Mouse (Mus musculus) retina, adult 2 months (tissue): ENCODE results near the gene Rec114.
A peak's percentile ranks its signal among the peaks of the same experiment; 100 is the strongest.

Experiments
- DNase-seq: peaks from one replicate; pipeline ENCODE4 v3.0.0-alpha.2; 2012; ENCODE audit warnings: low read depth, low spot score

Gene Rec114

DNA sequence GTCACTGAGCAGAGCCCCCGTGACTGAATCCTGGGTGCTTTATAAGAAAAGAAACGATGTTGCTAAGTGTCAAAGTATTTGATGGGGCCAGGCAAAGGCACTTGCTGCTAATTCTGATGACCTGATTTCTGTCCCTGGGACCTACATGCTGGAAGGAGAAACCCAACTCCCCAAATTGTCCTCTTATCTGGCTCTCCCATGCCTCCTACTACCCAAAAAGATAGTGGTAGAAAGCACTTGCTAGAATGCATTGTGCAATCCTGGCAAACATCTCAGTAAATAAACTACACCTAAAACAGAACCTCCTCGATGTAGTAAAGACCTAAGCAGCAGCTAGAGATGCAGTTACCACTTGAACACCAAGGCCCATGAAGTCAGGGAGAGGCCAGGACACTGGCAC lies 81.0 kb downstream of the Rec114 start:
- no peak for DNase-seq

DNA sequence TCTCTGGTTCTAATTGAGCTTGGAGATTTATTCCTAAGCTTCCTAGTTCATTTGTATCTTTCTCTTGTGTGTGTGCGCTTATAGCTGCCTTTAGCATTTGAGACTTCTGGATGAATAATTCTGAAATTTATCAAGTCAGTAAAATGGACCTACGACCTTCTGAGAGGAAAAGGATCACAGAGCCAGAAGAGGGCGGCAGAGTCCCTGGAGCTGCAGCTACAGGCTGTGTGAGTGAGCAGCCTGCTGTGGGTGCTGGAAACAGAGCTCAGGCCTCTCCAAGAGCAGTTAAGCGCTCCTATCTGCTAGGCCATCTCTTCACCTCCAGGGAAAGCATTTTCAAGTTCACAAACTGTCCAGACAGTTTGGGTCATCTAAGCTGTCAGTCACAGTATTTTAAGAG lies 81.8 kb downstream of the Rec114 start:
- no peak for DNase-seq

DNA sequence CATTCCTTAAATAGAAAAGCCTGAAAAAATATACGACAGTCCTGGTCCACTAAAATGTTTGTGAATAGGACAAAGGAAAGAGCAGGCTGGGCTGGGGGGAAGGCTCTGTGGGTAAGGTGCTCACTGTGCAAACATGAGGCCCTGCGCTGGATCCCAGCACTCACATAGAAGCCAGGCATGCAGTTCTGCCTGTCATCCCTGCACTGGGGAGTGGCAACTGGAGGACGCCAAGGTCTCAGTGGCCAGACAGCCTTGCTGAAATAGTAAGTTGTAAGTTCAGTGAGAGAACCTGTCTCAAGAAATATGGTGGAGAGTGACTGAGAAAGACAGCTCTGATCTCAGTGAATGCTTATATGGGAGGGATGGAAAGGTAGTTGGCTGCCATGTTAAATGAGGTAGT lies 83.1 kb downstream of the Rec114 start:
- DNase-seq, result no peak

DNA sequence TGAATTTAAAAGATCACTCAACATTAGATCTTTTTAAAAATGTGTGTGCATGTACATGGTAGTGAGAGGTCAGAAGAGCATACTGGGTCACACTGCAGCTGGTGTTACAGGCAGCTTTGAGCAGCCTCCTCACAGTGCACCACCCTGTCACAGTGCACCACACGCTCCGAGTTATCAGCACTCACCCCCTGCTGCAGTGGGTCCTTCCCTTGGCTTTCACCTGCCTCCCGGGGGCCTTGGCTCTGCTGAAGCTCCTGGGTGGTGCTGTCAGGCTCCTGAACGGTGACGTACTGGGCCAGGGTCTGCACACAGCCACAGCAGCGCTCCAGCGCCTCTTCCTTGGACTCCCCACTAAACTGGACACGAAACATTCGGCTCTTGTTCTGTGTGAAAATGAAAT lies 83.8 kb downstream of the Rec114 start:
- no peak for DNase-seq

DNA sequence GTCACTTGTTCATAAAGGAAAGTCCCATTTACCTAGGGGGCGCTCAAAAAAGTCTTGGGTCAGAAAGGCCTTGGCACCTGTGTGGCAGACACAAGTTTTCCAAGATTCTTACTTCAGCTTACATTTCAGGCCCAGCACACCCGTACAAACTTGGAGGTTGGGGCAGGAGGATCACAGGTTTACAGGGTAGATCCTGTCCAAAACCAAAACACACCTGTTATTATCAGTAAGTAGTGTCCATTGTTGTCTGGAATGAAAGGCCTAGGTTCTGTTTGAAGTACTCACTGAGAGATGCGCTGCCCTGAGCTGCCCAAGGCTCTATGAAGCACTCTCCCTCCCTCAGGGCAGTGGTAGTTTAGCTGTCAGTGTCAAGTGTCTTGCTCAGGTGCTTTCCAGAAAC lies 84.4 kb downstream of the Rec114 start:
- DNase-seq, result no peak

DNA sequence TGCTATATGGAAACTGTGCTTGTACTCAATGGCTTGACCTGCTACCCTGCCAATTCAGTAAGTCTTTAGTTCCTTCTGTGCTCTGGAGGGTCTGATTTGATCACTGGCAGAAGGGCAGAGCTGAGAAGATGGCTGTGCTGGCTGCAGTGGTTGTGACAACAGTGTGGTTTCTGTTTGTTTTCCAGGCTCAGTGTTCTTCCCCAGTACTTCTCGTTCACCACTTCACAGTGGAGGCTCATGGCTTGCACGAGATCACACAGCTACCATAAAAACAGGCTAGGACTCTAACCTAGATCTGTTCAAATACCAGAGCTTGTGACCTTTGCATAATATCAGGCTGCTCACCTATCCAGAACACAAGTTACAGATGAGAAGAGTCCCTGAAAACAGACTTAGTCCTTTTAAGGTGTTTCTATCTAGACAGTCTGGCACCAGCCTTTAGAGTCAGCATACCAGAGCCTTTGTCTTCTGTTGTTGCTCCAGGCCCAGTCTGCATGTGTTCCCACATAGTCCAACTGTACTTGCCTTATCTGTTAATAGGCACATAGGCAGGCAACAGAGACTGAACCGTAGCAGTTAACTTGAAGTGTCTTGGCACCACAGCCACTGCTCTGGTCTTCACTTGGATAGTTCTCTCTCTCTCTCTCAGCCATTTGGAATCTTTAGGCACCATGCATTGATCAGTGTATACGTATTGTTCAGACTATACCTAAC lies 85.0 kb downstream of the Rec114 start:
- DNase-seq, result no peak

DNA sequence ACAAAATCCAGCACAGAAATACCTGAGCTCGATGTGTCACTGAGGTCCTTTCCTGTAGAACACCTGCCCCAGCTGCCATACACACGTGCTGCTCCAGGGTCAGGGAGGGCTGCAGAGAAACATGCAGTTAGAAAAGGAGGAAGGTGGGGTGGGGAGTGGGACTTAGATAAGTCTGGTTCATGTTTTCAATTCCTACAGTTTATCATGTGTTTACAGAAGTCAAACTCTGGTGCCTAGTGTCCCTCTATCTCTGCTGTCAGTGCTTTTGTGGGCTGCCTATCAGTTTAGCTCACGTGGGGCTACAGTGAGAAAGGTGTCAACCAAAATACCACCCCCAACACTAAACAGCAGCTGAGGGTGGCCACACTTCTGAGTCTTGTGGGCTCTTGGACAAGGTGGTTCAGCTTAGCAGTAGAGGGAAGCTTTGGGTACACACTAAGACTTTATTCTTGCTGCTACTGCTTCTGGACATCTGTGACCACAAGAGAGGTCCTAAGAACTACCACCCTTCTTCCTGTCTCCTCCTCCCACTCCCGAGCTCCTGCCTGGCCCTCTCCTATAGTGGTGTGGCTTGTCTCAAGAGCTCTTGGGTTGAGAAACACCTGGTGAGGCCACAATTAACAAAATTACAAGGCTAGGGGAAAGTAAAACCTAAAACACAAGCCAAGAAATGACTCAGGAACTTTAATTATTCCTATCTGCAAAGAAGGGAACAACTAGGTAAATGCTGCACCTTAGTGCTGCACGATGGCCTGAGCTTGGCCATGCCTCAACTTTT lies 85.8 kb downstream of the Rec114 start:
- DNase-seq, result no peak

DNA sequence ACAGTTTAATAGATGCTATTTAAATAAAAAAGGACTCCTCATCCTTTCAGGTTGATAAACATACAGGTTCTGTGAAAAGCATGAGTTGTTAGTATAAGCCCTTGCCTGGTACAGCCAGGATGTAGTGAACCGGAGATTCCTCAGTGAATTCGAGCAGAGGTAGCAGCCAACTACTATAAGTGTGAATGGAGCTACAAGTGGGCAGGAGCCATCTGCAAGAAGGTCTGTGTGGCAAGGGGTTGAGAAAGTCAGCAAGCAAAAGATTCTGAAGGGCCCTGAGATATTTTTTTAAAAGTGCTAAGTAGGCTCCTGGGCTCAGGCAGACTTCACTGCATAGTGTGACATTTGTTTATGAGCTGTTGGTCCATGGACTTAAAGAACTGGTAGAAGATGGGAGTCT lies 86.9 kb downstream of the Rec114 start:
- DNase-seq, result no peak

DNA sequence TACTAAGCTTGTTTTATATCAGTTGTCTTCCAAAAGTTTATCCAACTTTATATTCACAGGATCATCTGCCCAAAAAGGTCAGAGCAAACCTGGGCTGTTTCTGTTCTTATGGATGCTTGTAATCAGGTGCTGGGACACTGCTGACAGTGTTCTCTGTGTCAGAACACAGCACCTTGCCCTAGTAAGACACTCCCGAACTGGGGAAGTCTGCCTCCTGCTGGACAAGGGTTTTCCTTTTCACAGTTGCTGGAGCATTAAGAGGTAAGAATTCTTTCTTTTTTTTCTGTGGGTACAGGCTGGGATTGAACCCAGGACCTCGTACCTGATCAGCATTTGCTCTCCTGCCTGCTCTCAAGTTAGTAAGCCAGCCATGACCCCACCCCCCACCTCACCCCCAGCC lies 87.4 kb downstream of the Rec114 start:
- DNase-seq, result no peak

DNA sequence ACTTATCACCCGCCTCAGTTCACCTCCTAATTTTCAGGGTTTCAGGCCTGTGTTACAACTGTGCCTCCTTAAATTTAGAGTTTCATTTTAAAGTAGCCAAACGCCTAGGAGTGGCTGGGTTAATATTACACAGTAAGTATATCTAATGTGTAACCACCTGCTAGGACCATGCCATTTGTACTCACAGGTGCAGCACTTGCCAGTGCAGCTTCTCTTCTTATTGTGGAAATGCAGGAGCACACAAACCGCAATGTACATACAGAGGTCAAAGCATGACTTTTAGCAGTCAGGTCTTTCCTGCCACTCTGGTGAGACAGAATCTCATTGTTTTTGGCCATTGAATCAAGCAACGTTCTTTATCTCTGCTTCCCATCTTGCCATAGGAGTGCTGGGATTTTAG lies 89.3 kb downstream of the Rec114 start:
- DNase-seq, result no peak

DNA sequence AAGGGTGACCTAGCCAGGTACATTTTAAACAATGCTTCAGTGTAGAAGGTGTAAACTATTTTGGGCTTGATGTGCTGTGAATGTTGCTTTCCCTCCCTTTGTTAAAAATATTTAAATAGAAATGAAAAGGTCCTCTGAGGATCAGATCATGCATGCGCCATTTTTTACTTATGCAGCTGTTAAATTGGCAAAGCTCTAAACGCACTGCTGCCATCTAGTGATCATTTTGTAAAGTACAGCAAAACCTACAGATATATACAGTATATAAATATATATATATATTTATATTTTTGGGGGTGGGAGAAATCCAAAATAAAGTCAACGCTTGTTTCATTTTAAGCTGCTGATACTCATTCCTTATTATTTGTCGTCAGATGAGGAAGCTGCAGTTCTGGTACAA lies 91.8 kb downstream of the Rec114 start:
- peak; percentile 59 for DNase-seq

DNA sequence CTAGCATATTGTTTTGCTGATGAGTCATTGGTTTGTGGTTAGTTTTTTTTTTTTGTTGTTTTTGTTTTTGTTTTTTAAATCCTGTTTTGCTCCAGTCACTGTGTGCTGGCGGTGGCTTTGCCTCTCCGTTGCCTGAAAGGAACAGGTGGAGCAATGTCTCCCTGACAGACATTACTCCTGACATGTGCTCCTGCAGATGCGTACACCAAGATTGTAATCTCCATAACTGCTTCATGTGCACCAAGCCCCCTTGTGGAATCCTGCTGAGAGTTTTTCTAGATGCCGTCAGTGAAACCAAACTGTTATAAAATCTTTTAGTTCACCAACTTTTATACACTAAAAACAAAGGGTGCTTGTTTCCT lies 94.5 kb downstream of the Rec114 start:
- no peak for DNase-seq

DNA sequence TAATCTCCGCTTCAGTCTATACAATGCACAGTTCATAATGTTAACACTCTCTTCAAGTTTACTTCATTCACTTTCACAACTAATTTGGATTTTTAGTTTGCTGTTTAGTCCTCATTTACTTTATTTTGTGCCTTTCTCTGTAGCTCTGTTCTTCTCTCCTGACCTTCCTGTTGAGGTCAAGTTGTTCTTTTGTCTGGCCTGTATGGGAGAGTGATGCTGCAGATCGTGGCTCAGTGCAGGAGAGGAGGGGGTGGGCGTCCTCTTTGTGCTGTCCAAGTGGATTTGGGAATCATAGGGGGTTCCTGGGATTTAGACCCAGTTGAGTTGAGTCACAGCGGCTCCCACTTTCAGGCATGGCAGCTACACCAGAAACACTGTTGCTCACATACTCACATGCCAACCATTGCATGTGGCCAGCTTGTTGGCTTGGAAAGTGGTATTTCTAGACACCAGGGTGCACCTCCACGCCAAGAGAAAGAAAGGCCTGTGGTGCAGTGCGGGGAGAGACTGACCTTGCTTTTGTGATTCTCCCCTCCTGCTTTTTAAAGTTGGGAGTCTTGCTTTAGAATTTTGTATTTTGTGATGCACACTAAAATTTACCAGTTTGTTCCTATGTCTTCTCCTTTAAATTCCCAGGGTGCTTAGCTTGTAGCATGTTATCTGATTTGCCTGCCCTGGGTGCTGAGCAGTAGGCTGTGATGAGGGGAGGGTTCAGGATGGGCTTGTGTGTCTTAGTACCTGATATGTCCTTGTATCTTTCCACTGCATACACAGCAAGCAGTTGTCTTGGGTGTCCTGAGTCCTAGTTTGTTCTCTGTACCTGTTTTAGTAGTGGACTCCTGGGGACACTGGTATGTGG lies 95.1 kb downstream of the Rec114 start:
- DNase-seq, result no peak

DNA sequence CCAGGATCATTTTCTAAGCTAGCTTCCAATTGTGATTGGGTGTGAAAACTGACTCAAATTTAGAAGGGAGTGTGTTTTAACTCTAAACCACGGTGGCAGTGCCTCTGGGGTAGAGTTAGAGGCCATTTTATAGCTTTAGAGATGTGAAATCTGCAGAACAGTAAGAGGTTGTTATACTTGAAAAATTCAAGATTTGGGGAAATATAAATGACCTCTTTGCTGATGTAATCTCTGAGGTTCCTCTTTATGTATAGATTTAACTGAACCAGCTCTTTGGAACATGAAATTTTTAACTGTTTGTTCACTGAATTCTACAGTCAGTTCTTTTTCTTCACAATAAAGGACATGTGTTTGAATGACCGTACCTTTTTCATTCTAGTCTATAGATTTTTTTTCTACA lies 113.3 kb downstream of the Rec114 start:
- no peak for DNase-seq

DNA sequence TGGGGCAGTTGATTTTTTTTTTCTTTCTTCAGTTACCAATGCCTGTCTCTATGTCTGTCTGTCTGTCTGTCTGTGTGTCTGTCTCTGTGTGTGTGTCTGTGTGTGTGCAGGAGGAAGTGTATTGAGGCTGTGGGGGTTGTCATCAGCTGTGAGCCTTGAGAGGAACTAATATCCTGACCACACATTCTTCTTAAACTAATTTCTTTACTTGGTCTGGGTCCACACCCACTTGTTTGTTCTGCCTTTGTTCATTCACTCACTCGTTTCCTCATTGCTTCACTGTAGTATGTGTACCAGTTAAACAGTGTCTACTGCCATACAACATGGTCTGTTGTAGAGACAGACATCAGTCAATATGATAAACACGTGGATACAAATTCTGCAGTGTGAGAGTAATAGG lies 116.6 kb downstream of the Rec114 start:
- no peak for DNase-seq

DNA sequence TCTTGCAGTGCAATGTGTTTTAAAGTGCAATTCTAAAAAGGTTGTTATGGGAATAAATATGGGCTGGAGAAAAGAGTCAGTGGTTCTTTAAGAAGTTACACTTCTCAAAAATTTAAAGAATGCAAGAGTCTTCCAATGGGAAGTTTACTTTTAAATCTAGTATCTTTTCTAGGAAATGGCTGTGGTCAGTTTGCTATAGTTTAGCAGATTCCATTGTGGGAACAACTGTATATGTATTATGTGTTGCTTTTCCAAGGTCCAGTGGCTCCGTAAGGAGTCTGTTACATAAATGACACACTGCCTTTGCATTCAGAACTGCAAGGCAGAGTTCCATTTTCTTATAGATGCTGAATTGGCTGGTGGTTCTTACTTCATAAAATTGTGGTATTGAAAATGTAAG lies 120.8 kb downstream of the Rec114 start:
- no peak for DNase-seq

DNA sequence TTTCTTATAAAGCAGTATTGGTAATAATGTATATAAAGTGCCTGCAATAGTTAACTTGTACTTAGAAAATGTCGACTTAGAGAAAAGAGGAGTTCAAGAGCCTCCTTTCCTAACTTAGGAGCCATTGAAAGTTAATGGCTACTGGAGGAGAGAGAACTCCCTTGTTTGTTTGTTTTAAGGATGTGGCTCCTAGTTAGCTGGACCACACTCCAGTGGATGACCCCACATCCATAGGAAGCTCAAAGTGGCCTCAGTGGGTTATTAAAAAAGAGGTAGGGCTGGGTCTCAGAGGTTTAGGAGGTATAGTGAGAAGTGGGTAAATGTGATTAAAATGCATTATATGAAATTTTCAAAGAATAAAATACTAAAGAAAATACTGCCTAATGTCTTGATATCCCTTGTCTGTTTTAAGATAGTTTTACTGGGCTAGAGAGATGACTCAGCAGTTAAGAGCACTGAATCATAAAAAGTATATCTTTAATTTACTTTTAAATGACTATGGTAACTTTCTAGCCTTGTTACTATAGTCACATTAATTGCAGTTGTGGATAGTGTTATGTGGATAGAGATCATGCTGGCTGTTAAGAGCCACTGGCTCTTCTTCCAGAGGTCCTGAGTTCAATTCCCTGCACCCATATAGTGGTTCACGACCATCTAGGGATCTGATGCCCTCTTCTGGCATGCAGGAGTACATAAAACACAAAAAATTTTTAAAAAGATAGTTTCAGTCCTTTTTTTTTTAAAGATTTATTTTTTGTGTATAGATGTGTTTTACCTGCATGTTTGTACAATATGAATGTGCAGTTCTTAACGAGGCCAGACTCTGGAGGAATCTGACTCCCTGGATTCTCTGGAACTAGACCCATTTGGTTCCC lies 128.5 kb downstream of the Rec114 start:
- DNase-seq, result no peak

DNA sequence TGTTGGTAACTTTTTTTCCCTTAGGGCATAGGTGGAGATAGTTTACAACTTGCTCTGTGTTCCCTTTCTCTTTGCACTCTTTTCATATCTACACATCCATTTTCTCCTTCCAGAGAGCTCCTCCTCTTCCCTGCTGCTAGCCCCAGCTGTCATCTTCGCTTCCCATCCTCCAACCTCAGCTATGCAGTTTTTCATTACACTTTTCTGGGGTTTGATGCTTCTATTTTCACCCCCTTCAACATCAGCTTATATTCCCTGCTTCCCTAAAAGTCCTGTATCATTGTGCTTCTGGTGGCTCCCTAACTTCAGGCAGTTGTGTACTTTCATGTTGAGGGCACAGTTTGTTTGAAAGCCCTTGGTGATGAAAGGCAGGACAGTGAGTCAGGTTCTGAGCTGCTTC lies 130.0 kb downstream of the Rec114 start:
- no peak for DNase-seq
